Mouse (Mus musculus) hindbrain, embryonic 14.5 days (tissue): ENCODE results near the gene Dgkq. TPM values are rescaled to one million over a fixed set of nuclear protein-coding genes. Genes with fewer than 3 reads are reported as not detected.
A peak's percentile ranks its signal among the peaks of the same experiment; 100 is the strongest.

Source experiments
- ATAC-seq: fragments of 200-750 bp; cut with Nextera tagmentation; 2 replicates; pipeline ENCODE4 v1.8.0; 2017; ENCODE audit warnings: moderate number of reproducible peaks, mild to moderate bottlenecking, moderate TSS enrichment, moderate library complexity; ENCODE audit not compliant: low FRiP score
- DNase-seq: peaks from one replicate; pipeline ENCODE4 v3.0.0-alpha.2; 2015; ENCODE audit warnings: low spot score
- H3K27ac ChIP-seq: fragments of 300-500 bp; sonication (generic); 2 replicates; pipeline ENCODE4 v1.5.1; 2014; ENCODE audit warnings: mild to moderate bottlenecking, moderate library complexity
- H3K27me3 ChIP-seq: fragments of 300-500 bp; sonication (generic); 2 replicates; pipeline ENCODE4 v1.6.1; 2014; ENCODE audit warnings: mild to moderate bottlenecking, low read length, mixed read lengths; ENCODE audit not compliant: control insufficient read depth, insufficient read depth
- H3K36me3 ChIP-seq: fragments of 300-500 bp; sonication (generic); replicated peaks from 2 replicates; pipeline ENCODE4 v1.6.1; 2014; ENCODE audit not compliant: control insufficient read depth, insufficient read depth
- H3K4me1 ChIP-seq: fragments of 300-500 bp; sonication (generic); replicated peaks from 2 replicates; pipeline ENCODE4 v1.6.1; 2014; ENCODE audit warnings: antibody characterized with exemption, low read length, mixed read lengths; ENCODE audit not compliant: control insufficient read depth, insufficient read depth
- H3K4me2 ChIP-seq: fragments of 300-500 bp; sonication (generic); replicated peaks from 2 replicates; pipeline ENCODE4 v1.6.1; 2014; ENCODE audit warnings: mild to moderate bottlenecking, moderate library complexity
- H3K4me3 ChIP-seq: fragments of 300-500 bp; sonication (generic); replicated peaks from 2 replicates; pipeline ENCODE4 v1.5.1; 2014; ENCODE audit warnings: mild to moderate bottlenecking, low read length
- H3K9ac ChIP-seq: fragments of 300-500 bp; sonication (generic); 2 replicates; pipeline ENCODE4 v1.6.1; 2014
- H3K9me3 ChIP-seq: fragments of 300-500 bp; sonication (generic); 2 replicates; pipeline ENCODE4 v1.6.1; 2016; ENCODE audit warnings: low read length; ENCODE audit not compliant: control insufficient read depth
- WGBS: fragments of 180-500 bp; shearing (Covaris S2); extraction: QIAGEN DNeasy Blood & Tissue Kit; methylation state at CpG from one replicate; pipeline ENCODE4 v1.1.7; 2014; 5-methylcytosine and 5-hydroxymethylcytosine counted together
- polyA plus RNA-seq: library from polyadenylated mRNA; unstranded; fragments of >200 nt; fragmentation: Nextera tagmentation; extraction: Ambion mirVana; gene quantifications from 2 replicates; pipeline ENCODE4 v1.2.1, GENCODE M21; 2014

Gene Dgkq
- polyA plus RNA-seq, result 25.3 and 28.4 TPM in 2 replicates

DNA sequence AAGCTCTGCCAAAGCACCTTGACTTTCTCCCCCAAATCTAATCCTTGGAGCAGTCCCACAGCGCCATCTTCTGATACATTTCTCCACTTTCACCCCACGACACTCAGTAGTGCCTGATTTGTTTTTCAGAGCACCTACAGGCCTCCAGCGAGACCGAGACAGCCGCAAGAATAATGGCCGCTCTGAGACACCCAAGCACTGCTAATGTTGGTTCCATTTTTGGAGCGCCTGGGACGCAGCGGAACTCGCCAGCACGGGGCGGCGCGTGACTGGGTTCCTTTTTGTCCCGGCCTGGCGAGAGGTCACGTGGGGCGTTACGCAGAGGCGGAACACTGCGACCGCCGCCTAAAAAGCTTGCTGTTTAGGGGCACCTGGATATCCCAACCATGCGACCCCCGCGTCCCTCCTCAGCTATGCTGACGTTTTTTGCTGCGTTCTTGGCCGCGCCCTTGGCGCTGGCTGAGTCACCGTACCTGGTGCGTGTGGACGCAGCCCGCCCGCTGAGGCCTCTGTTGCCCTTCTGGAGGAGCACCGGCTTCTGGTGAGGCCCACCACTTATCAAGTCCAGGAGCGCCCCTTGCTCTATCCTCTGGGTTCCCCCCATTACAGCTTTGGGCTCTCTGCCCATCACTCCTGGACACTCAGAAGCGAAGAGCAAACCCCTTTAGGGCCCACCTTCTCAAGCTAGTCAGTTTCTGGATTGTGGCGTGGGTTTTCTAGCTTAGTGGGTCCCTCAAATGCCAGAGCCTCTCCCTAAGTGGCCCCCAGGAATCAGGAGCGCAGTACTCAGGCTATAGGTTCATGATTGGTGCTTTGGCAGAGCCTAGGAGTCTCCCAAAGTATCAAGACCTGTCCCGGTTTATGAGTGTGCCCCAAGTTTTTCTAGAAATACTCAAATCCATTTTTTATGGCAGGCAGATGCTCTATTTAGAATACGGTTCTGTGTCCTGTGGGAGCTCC is at the start of gene Dgkq:
TSS of gene Dgkq (minus strand) at position 696 of the 960 bp plus-strand sequence.
- H3K4me1 ChIP-seq, result 0 out of 2 replicates have a peak, but pooled peaks cover 10% of the 10 kb centered on the region
- DNase-seq (peak; percentile 86), ATAC-seq (peak; percentile 84)
- no peaks in the 10 kb centered on the region for H3K27me3 ChIP-seq
- H3K4me3 ChIP-seq, result peak within 1 kb of the TSS; percentile 44
- 6% methylated on average over 43 of the region's 43 CpGs for WGBS
- no peaks in the 10 kb centered on the region for H3K9me3 ChIP-seq
- peak within 1 kb of the TSS; percentile 75 for H3K9ac ChIP-seq
- 0 out of 2 replicates have a peak, but pooled peaks cover 7% of the 10 kb centered on the region for H3K36me3 ChIP-seq
- H3K4me2 ChIP-seq, result peak within 1 kb of the TSS; percentile 80
- peak within 1 kb of the TSS; percentile 78 for H3K27ac ChIP-seq

DNA sequence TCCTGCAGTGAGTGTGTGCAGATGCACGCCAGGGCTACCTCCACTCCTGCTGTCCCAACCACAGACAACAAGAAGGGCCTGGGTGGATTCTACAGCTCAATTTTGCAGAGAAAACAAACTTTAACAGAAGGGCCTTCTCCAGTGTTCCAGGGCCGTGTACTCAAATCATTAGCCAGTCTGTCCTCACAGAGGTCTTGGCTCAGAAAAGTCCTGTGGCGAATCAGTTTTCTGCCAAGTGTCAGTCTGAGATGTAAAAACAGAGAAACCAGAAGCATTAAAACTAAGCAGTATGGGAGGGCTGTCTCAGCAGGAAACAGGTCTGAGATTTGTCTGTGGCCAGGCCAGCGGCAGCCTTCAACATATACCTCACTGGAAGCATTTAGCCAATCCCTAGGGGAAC is 48.6 kb upstream of the Dgkq start:
- H3K4me2 ChIP-seq, result no peak overlapping the region
- H3K4me1 ChIP-seq, result no peaks in the 10 kb centered on the region
- DNase-seq (peak; percentile 30), ATAC-seq (no peak)
- 33% methylated on average over 4 of the region's 4 CpGs for WGBS
- no peaks in the 10 kb centered on the region for H3K27me3 ChIP-seq
- H3K27ac ChIP-seq, result no peak overlapping the region
- no peak overlapping the region for H3K4me3 ChIP-seq
- H3K36me3 ChIP-seq, result no peaks in the 10 kb centered on the region
- H3K9me3 ChIP-seq, result no peaks in the 10 kb centered on the region
- H3K9ac ChIP-seq, result no peak overlapping the region

DNA sequence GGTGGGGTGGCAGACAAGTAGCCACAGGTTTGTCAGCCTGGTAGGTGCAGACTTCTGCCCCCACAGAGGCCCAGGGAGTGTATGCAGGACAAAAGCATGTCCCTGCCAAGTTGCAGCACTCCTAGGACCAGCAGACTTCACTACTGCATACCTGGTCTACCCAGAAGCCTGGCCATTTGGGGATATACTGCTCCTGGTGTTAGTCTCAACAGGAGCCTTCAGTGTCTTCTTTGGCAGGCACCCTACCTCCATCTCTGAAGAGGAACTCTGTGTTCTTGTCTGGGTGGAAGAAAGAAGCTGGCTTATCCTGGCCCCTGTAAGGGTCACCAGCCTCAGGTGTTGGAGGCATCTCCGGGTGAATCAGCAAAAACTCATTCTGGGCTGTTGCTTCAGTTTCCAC is 46.5 kb upstream of the Dgkq start:
- no peaks in the 10 kb centered on the region for H3K9me3 ChIP-seq
- H3K4me2 ChIP-seq, result no peak overlapping the region
- H3K27me3 ChIP-seq, result no peaks in the 10 kb centered on the region
- H3K4me1 ChIP-seq, result no peaks in the 10 kb centered on the region
- ATAC-seq, result no peak
- H3K9ac ChIP-seq, result no peak overlapping the region
- H3K4me3 ChIP-seq, result no peak overlapping the region
- no peaks in the 10 kb centered on the region for H3K36me3 ChIP-seq
- DNase-seq, result no peak
- no peak overlapping the region for H3K27ac ChIP-seq
- WGBS, result 96% methylated on average over 1 of the region's 1 CpGs

DNA sequence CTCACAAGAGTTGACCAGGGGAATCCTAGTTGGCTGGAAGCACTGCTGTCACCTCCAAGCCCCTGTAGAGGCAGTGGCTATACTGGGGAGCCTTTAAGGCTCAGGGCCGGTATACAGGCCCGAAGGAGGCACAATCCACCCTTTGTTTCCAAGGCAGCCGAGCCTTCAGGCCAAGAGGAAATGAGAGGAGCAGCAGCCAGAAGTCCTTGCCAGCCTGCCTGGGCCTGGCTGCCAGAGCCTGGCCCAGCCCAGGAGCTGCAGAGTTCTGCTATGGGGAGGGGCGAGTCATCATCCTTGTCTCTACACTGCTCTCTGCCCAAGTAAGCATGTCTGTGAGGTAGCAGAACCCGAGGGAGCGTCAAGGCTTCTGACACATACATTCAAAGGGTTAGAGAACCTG is 44.7 kb upstream of the Dgkq start:
- H3K27ac ChIP-seq, result no peak overlapping the region
- H3K36me3 ChIP-seq, result no peaks in the 10 kb centered on the region
- ATAC-seq (peak; percentile 79; the same call in 1 of the 2 replicates), DNase-seq (no peak)
- H3K9ac ChIP-seq, result no peak overlapping the region
- no peak overlapping the region for H3K4me3 ChIP-seq
- no peak overlapping the region for H3K4me2 ChIP-seq
- H3K27me3 ChIP-seq, result no peaks in the 10 kb centered on the region
- no peaks in the 10 kb centered on the region for H3K4me1 ChIP-seq
- H3K9me3 ChIP-seq, result no peaks in the 10 kb centered on the region
- WGBS, result 58% methylated on average over 6 of the region's 6 CpGs

DNA sequence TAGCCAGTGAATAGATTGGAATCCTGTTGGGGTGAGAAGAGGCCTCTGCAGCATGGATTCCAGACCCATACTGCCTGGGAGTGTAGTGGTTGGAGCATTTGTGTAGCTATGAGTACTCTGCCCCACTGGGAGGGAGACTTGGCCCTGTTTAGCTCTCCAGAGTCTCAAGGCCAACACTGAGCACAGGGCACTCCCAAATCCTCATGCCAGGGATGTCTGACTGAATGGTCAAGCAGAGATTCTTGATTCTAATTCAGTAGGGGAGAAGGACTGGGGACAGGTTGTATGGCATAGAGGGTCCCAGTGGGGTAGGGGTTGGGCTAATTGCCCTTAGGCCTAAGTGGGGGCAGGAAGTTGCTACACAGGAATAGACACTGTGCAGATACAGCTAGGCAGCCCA is 44.2 kb upstream of the Dgkq start:
- DNase-seq (no peak), ATAC-seq (no peak)
- H3K9me3 ChIP-seq, result no peaks in the 10 kb centered on the region
- H3K36me3 ChIP-seq, result no peaks in the 10 kb centered on the region
- no peak overlapping the region for H3K9ac ChIP-seq
- H3K27me3 ChIP-seq, result no peaks in the 10 kb centered on the region
- H3K4me1 ChIP-seq, result no peaks in the 10 kb centered on the region
- no peak overlapping the region for H3K4me2 ChIP-seq
- no peak overlapping the region for H3K4me3 ChIP-seq
- no peak overlapping the region for H3K27ac ChIP-seq

DNA sequence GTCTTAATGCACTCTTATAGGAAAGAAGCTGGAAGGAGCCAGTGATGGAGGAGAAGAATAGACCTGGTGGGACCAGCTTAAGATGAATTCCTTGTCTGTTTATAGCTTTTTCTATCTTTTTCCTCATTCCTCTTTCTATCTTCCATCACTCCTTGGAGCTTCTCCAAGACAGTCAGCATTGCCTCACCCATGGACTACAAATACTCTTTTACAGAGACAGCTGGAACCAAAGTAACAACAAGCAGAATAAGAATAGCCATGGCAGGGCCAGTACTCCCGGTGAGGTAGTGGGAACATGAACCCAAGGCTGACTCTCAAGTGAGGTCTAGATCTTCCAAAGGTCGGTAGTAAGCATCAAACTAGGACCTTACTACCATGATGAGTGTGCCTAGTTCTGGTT is 43.6 kb upstream of the Dgkq start:
- Histone ChIP-seq H3K4me3 (no peak overlapping the region), H3K27ac (no peak overlapping the region), H3K9ac (no peak overlapping the region), H3K9me3 (no peaks in the 10 kb centered on the region), H3K27me3 (no peaks in the 10 kb centered on the region), H3K36me3 (no peaks in the 10 kb centered on the region), H3K4me2 (no peak overlapping the region), H3K4me1 (no peaks in the 10 kb centered on the region)
- 89% methylated on average over 2 of the region's 2 CpGs for WGBS
- ATAC-seq (no peak), DNase-seq (no peak)

DNA sequence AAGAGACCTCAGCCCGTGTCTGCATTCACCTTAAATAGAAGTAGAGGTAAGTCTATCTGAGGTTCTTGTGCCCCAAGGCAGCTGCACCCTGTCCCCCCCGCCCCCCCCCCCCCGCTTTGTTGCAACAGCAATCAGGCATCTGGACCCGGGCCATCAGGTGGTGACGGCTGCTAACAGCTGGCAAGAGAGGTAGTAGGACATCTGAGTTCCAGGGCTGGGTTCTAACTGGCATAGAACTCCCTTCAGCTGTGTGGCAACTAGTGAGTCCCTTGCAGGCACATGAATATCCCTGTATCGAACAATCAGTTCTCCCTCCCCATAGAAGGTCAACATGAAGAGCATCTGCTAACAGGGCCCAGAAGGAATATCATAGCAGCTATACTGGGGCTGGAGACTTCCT is 42.5 kb upstream of the Dgkq start:
- no peak overlapping the region for H3K4me2 ChIP-seq
- no peaks in the 10 kb centered on the region for H3K9me3 ChIP-seq
- ATAC-seq (no peak), DNase-seq (no peak)
- H3K27me3 ChIP-seq, result no peaks in the 10 kb centered on the region
- WGBS, result 87% methylated on average over 5 of the region's 6 CpGs
- H3K4me3 ChIP-seq, result no peak overlapping the region
- H3K27ac ChIP-seq, result no peak overlapping the region
- H3K9ac ChIP-seq, result no peak overlapping the region
- H3K4me1 ChIP-seq, result no peaks in the 10 kb centered on the region
- no peaks in the 10 kb centered on the region for H3K36me3 ChIP-seq

DNA sequence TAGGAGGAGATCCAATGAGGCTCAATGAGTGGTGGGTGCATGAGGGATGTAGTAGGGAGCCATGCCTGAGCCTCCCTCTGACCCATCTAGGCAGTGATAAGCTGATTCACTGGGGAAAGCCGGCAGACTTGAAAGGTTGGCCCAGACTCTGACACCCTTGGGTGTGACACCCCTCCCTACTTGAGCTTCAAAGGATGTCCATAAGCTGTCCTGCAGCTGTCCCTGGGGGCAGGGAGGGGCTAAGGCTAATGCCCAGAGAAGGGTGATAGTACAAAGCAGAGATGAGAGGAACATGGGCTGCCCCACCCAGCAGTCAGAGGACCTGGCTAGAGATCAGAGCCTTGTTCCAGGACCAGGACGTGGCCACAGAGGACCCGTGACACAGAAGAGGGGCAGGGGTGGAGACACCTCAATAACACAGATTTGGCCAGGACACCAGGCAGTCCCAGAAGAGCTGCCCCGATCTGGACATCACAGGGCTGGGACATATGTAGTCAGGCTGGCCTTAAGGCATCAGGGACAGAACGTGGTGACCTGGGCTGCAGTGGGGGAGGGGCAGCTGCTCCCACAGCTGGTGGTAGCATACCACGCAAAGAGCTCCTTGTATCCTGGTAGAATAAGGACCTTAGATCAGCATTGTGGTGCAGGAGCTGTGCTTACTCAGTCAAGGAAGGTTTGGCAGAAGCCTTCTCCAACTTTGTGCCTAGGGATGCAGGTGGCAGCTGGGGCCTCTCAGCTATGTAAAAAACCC is 39.7 kb upstream of the Dgkq start:
- no peak overlapping the region for H3K4me2 ChIP-seq
- no peak overlapping the region for H3K4me3 ChIP-seq
- DNase-seq (no peak), ATAC-seq (no peak)
- WGBS, result 65% methylated on average over 6 of the region's 6 CpGs
- no peak overlapping the region for H3K27ac ChIP-seq
- H3K9me3 ChIP-seq, result no peaks in the 10 kb centered on the region
- H3K36me3 ChIP-seq, result no peaks in the 10 kb centered on the region; the same call in 1 of the 2 replicates
- H3K27me3 ChIP-seq, result no peaks in the 10 kb centered on the region
- H3K4me1 ChIP-seq, result no peaks in the 10 kb centered on the region
- no peak overlapping the region for H3K9ac ChIP-seq

DNA sequence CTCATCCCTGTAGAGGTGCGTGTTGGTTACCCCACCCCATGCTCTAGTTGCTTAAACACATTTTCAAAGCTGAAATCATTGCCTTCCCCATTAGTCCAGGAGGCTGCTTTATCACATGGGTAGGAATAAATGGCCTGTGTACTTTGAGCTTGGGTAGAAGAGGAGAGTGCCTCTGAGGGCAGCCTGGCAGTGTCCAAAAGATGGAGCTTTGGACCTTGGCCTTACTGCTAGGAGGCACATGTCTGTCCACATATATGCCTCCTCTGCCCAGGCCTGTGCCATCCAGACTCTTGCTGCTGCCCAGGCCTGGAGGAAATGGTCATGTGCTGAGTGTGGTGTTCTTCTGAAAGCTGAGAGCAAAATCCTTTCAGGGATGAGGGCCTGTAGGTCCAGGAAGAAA is 38.9 kb upstream of the Dgkq start:
- Histone ChIP-seq H3K4me1 (no peaks in the 10 kb centered on the region), H3K4me3 (no peak overlapping the region), H3K36me3 (no peaks in the 10 kb centered on the region; the same call in 1 of the 2 replicates), H3K27ac (no peak overlapping the region), H3K9me3 (no peaks in the 10 kb centered on the region), H3K4me2 (no peak overlapping the region), H3K27me3 (no peaks in the 10 kb centered on the region), H3K9ac (no peak overlapping the region)
- 100% methylated on average over 1 of the region's 1 CpGs for WGBS
- DNase-seq, result no peak
- ATAC-seq, result no peak
